Mouse (Mus musculus) lung, adult 2 months (tissue): ENCODE results near the gene Trp53i13. TPM values are rescaled to one million over a fixed set of nuclear protein-coding genes. Genes with fewer than 3 reads are reported as not detected.

ENCODE experiments used
- DNase-seq: peaks from one replicate; pipeline ENCODE4 v3.0.0; 2022
- H3K4me1 ChIP-seq: fragments of 200-500 bp; 2 replicates; pipeline ENCODE4 v1.6.1; 2011; ENCODE audit warnings: low read length; ENCODE audit not compliant: control insufficient read depth, insufficient read depth
- H3K4me3 ChIP-seq: fragments of 200-500 bp; replicated peaks from 2 replicates; pipeline ENCODE3; 2011; ENCODE audit warnings: low read depth, mild to moderate bottlenecking, control low read depth, low read length; ENCODE audit errors: extremely low read depth
- CTCF ChIP-seq: fragments of 200-500 bp; IDR thresholded peaks from 2 replicates; pipeline ENCODE4 v1.5.1; 2011; ENCODE audit warnings: mild to moderate bottlenecking, low read length, control low read depth; ENCODE audit not compliant: insufficient read depth
- POLR2A ChIP-seq: fragments of 200-500 bp; IDR thresholded peaks from 2 replicates; pipeline ENCODE4 v1.6.1; 2011; ENCODE audit warnings: low read depth, mild to moderate bottlenecking, control low read depth, low read length, borderline replicate concordance; ENCODE audit errors: extremely low read depth
- WGBS: fragments of 180-500 bp; shearing (Covaris S2); methylation state at CpG from one replicate; pipeline ENCODE4 v1.1.7; 2018; 5-methylcytosine and 5-hydroxymethylcytosine counted together
- polyA plus RNA-seq: library from polyadenylated mRNA; depleted of rRNA; stranded (reverse); fragments of >200 nt; gene quantifications from 2 replicates; pipeline ENCODE4 v1.2.3, GENCODE M21; 2012; rRNA removed

The Trp53i13 gene
- polyA plus RNA-seq, 1 experiment, result 31.8 TPM

DNA sequence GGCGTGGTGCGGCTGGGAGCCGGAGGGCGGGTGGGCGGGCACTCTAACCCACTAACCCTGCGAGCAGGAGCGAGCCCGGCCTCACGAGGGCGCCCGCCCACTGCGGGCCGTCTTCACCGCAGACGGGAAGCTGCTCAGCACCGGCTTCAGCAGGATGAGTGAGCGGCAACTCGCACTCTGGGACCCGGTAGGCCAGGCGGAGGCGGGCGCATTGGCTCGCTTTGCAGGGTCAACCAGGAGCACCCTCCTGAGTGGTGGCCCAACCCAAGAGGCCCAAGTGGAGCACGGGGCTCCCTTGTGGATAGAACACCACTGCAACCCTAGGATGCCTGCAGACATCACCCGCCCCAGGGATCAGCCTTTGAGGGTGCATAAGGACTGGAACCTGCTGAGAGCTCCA, 48.6 kb downstream of the Trp53i13 start:
- 8% methylated on average over 25 of the region's 25 CpGs for WGBS
- no peak overlapping the region for H3K4me3 ChIP-seq

GRCm38 (mm10) chr11:77466544-77466943, 49.2 kb downstream of the Trp53i13 start:
- 50% methylated on average over 9 of the region's 9 CpGs for WGBS
- DNase-seq, result no peak
- H3K4me3 ChIP-seq, result no peak overlapping the region
- no peak for TF ChIP-seq POLR2A
- no peak for TF ChIP-seq CTCF
- peaks cover 6% of the 10 kb centered on the region for H3K4me1 ChIP-seq

More for the DNA sequence above, 48.6 kb downstream of the Trp53i13 start:
- DNase-seq, result peak; percentile 78
- H3K4me1 ChIP-seq, result peaks cover 3% of the 10 kb centered on the region; the same call in 1 of the 2 replicates
- TF ChIP-seq POLR2A, result no peak
- TF ChIP-seq CTCF, result peak; percentile 50

- TF ChIP-seq CTCF (no peak), POLR2A (no peak)
- 76% methylated on average over 3 of the region's 3 CpGs for WGBS
- DNase-seq, result no peak
- Histone ChIP-seq H3K4me1 (peaks cover 6% of the 10 kb centered on the region), H3K4me3 (no peak overlapping the region)
Measured at GRCm38 (mm10) chr11:77465111-77465510, 50.7 kb downstream of the Trp53i13 start.

GRCm38 (mm10) chr11:77464684-77465083, 51.1 kb downstream of the Trp53i13 start:
- 50% methylated on average over 4 of the region's 4 CpGs for WGBS
- H3K4me1 ChIP-seq, result peaks cover 6% of the 10 kb centered on the region
- H3K4me3 ChIP-seq, result no peak overlapping the region
- DNase-seq, result no peak
- TF ChIP-seq CTCF (no peak), POLR2A (no peak)

DNA sequence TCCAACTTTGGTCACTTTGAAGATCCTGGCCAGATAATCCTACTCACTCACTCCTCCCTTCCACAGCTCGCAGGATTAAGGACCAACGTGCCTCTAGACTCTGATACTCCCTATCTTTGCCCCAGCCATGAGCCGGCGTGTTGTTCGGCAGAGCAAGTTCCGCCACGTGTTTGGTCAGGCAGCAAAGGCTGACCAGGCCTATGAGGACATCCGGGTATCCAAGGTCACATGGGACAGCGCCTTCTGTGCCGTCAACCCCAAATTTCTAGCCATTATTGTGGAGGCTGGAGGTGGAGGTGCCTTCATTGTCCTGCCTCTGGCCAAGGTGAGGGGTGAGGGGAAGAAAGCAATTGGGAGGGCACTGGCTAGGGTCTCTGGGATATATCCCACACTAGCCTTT, 52.0 kb downstream of the Trp53i13 start:
- H3K4me1 ChIP-seq, result peaks cover 6% of the 10 kb centered on the region
- TF ChIP-seq POLR2A, result no peak
- no peak for TF ChIP-seq CTCF
- no peak for DNase-seq
- WGBS, result 86% methylated on average over 10 of the region's 10 CpGs
- H3K4me3 ChIP-seq, result no peak overlapping the region

GRCm38 (mm10) chr11:77463101-77463445, 52.7 kb downstream of the Trp53i13 start:
- TF ChIP-seq CTCF (no peak), POLR2A (no peak)
- 40% methylated on average over 8 of the region's 8 CpGs for WGBS

GRCm38 (mm10) chr11:77462283-77463100, 53.3 kb downstream of the Trp53i13 start, which contains the start of gene Coro6:
TSS of gene Coro6 (plus strand) at chr11:77462411.
- peak; percentile 78 for DNase-seq
- under 1% methylated on average over 71 of the region's 73 CpGs for WGBS
- TF ChIP-seq CTCF (no peak), POLR2A (no peak)
- Histone ChIP-seq H3K4me1 (peaks cover 3% of the 10 kb centered on the region), H3K4me3 (peak within 1 kb of the TSS; percentile 84)

More at GRCm38 (mm10) chr11:77463101-77463445, 52.7 kb downstream of the Trp53i13 start:
- Histone ChIP-seq H3K4me3 (no peak overlapping the region), H3K4me1 (peaks cover 6% of the 10 kb centered on the region)
- no peak for DNase-seq

DNA sequence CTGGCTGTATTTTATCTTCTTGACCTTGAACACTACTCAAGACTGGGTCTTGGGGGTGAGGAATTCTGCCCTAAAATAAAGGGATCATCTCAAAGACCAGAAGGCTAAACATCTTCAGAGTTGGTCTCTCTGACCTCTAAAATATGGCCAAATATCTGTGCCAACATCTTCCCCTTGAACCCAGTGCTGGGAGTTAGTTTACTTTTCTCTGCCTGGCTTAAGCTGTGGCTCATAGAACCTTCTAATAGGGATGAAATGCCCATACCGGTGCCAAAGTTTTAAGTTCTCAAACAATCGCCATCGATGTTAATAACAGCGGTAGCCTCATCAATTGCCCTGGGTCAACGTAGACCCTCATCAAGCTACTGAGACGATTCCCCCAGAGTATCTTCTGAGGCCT, 53.9 kb downstream of the Trp53i13 start:
- Histone ChIP-seq H3K4me3 (peak overlapping the region; percentile 84), H3K4me1 (peaks cover 3% of the 10 kb centered on the region; the same call in 1 of the 2 replicates)
- no peak for TF ChIP-seq POLR2A
- TF ChIP-seq CTCF, result no peak
- DNase-seq, result no peak
- WGBS, result 4% methylated on average over 6 of the region's 6 CpGs

Other genes starting within 250 kb of the Trp53i13 start
- gene Coro6, start 53.6 kb downstream of the Trp53i13 start, polyA plus RNA-seq, result 23.6 and 34.3 TPM in 2 replicates
- gene Ankrd13b, start 26.3 kb downstream of the Trp53i13 start, polyA plus RNA-seq, result 21.8 and 22.4 TPM in 2 replicates
- gene Git1, start 22.4 kb downstream of the Trp53i13 start, polyA plus RNA-seq, result 112 TPM in 2 replicates
- 3.8 and 5.9 TPM in 2 replicates for gene Abhd15, start 859 bp downstream of the Trp53i13 start, polyA plus RNA-seq
- 0.08 TPM in 1 of 2 replicates, not detected in the other for gene Gm10392, start 3.2 kb upstream of the Trp53i13 start, polyA plus RNA-seq
- 5.2 and 9.2 TPM in 2 replicates for gene Taok1, start 91.8 kb upstream of the Trp53i13 start, polyA plus RNA-seq
- 11.6 and 20.5 TPM in 2 replicates for gene Nufip2, start 170.2 kb upstream of the Trp53i13 start, polyA plus RNA-seq
- not detected in 2 replicates for gene Cryba1, start 209.3 kb upstream of the Trp53i13 start, polyA plus RNA-seq
- 63.7 and 92.1 TPM in 2 replicates for gene Myo18a, start 247.3 kb upstream of the Trp53i13 start, polyA plus RNA-seq